21 mouse cellular contexts compared by ENCODE assay signal in genomic region chr8:48722318-48722717, GRCm38 (mm10).
DNase-seq lines count a peak whose midpoint lies in the region; ATAC-seq and TF ChIP-seq lines count a peak whose summit lies in the region.
"Had no signal": no experiment of that assay in that cellular context is flagged by ENCODE, and none has a peak within 500 bp of the region (broad histone marks: within the 10 kb centered on the region; RNA-seq: fewer than 3 reads in every experiment).

No protein-coding gene starts in this region.

- no peaks in the 10 kb centered on the region for H3K9me3 ChIP-seq in hindbrain, embryonic 11.5 days (ENCODE audit: control insufficient read depth, low read length)
- H3K9me3 ChIP-seq in hindbrain, embryonic 14.5 days (ENCODE audit: control insufficient read depth, low read length), result no peaks in the 10 kb centered on the region
- H3K9me3 ChIP-seq in midbrain, embryonic 11.5 days (ENCODE audit: control insufficient read depth, low read length), result no peaks in the 10 kb centered on the region
- no peaks in the 10 kb centered on the region for H3K9me3 ChIP-seq in midbrain, postnatal 0 days (ENCODE audit: low read length)
- H3K9me3 ChIP-seq in embryonic facial prominence, embryonic 10.5 days, result no peaks in the 10 kb centered on the region; the same call in 1 of the 2 replicates
- H3K9me3 ChIP-seq in midbrain, embryonic 14.5 days (ENCODE audit: control insufficient read depth, low read length), result no peaks in the 10 kb centered on the region
- H3K9me3 ChIP-seq: embryonic facial prominence, embryonic 13.5 days; heart, embryonic 15.5 days; intestine, embryonic 15.5 days had no signal

- TF ChIP-seq CTCF in midbrain, postnatal 0 days (IDR thresholded peaks at IDR 0.05), result no peak

- DNase-seq in hindbrain, embryonic 11.5 days (ENCODE audit: low spot score), result no peak
- no peak for DNase-seq in hindbrain, embryonic 14.5 days (ENCODE audit: low spot score)
- no peak for DNase-seq in midbrain, embryonic 11.5 days (ENCODE audit: low spot score, missing footprints)
- DNase-seq in midbrain, postnatal 0 days (ENCODE audit: low spot score), result no peak
- DNase-seq in embryonic facial prominence, embryonic 10.5 days (ENCODE audit: low spot score), result no peak
- DNase-seq in midbrain, embryonic 14.5 days, result peak; percentile 22
- no peak for DNase-seq in heart, postnatal 14 days
- DNase-seq: adrenal gland, postnatal 10 days; cerebellum, adult 11 months; cerebellum, adult 8-10 months; cerebellum, postnatal 14 days; heart, adult 2 months; heart, postnatal 36 days had no signal

- H3K4me3 ChIP-seq in hindbrain, embryonic 11.5 days (ENCODE audit: low read depth, low read length), result no peak overlapping the region
- no peak overlapping the region for H3K4me3 ChIP-seq in hindbrain, embryonic 14.5 days (replicated peaks; ENCODE audit: low read length)
- no peak overlapping the region for H3K4me3 ChIP-seq in midbrain, embryonic 11.5 days (ENCODE audit: low read depth, low read length)
- H3K4me3 ChIP-seq in midbrain, postnatal 0 days (ENCODE audit: low read depth, low read length), result no peak overlapping the region
- no peak overlapping the region for H3K4me3 ChIP-seq in embryonic facial prominence, embryonic 10.5 days
- no peak overlapping the region for H3K4me3 ChIP-seq in midbrain, embryonic 14.5 days (replicated peaks; ENCODE audit: low read depth, low read length)
- H3K4me3 ChIP-seq: embryonic facial prominence, embryonic 13.5 days; forebrain, embryonic 13.5 days; heart, adult 2 months; heart, embryonic 15.5 days; intestine, embryonic 15.5 days had no signal

- H3K9ac ChIP-seq in hindbrain, embryonic 11.5 days (ENCODE audit: low read depth, low read length), result no peak overlapping the region
- H3K9ac ChIP-seq in hindbrain, embryonic 14.5 days, result no peak overlapping the region
- peak overlapping the region; percentile 31; the same call in 1 of the 2 replicates for H3K9ac ChIP-seq in midbrain, embryonic 11.5 days (ENCODE audit: low read length)
- no peak overlapping the region for H3K9ac ChIP-seq in midbrain, postnatal 0 days (replicated peaks; ENCODE audit: low read length, poor library complexity, severe bottlenecking)
- no peak overlapping the region for H3K9ac ChIP-seq in midbrain, embryonic 14.5 days (replicated peaks; ENCODE audit: low read length)
- H3K9ac ChIP-seq: embryonic facial prominence, embryonic 13.5 days; forebrain, embryonic 13.5 days; heart, embryonic 15.5 days; intestine, embryonic 15.5 days had no signal

- ATAC-seq in hindbrain, embryonic 11.5 days (ENCODE audit: low FRiP score), result peak; percentile 25; the same call in 1 of the 2 replicates
- no peak for ATAC-seq in hindbrain, embryonic 14.5 days (ENCODE audit: low FRiP score)
- no peak for ATAC-seq in midbrain, embryonic 11.5 days (ENCODE audit: low FRiP score)
- no peak for ATAC-seq in midbrain, postnatal 0 days (ENCODE audit: low FRiP score)
- no peak for ATAC-seq in midbrain, embryonic 14.5 days (ENCODE audit: low FRiP score, low TSS enrichment)
- no peak for ATAC-seq in megakaryocyte-erythroid progenitor cell, adult 5-6 weeks (replicated peaks; ENCODE audit: low FRiP score, low TSS enrichment, poor library complexity, severe bottlenecking)
- ATAC-seq: forebrain, embryonic 13.5 days; hindbrain, embryonic 16.5 days; intestine, embryonic 15.5 days had no signal

- no peak overlapping the region for H3K27ac ChIP-seq in hindbrain, embryonic 11.5 days (ENCODE audit: low read depth, low read length)
- no peak overlapping the region for H3K27ac ChIP-seq in hindbrain, embryonic 14.5 days
- H3K27ac ChIP-seq in midbrain, embryonic 11.5 days (ENCODE audit: low read depth, low read length), result no peak overlapping the region; the same call in 1 of the 2 replicates
- no peak overlapping the region for H3K27ac ChIP-seq in midbrain, postnatal 0 days (ENCODE audit: low read depth, low read length)
- peak overlapping the region; percentile 59 for H3K27ac ChIP-seq in embryonic facial prominence, embryonic 10.5 days (replicated peaks)
- 0 out of 2 replicates have a peak overlapping the region, but pooled peaks have one; percentile 2 for H3K27ac ChIP-seq in midbrain, embryonic 14.5 days (replicated peaks; ENCODE audit: low read depth, low read length)
- H3K27ac ChIP-seq: embryonic facial prominence, embryonic 13.5 days; forebrain, embryonic 13.5 days; heart, adult 2 months; heart, embryonic 15.5 days; intestine, embryonic 15.5 days had no signal

- WGBS in hindbrain, embryonic 11.5 days, result 81% methylated on average over 7 of the region's 7 CpGs
- 72% methylated on average over 7 of the region's 7 CpGs for WGBS in hindbrain, embryonic 14.5 days
- WGBS in midbrain, embryonic 11.5 days, result 74% methylated on average over 7 of the region's 7 CpGs
- 85% methylated on average over 7 of the region's 7 CpGs for WGBS in midbrain, postnatal 0 days
- 81% methylated on average over 7 of the region's 7 CpGs for WGBS in embryonic facial prominence, embryonic 10.5 days
- 83% methylated on average over 7 of the region's 7 CpGs for WGBS in midbrain, embryonic 14.5 days

- no peaks in the 10 kb centered on the region; the same call in 1 of the 2 replicates for H3K4me1 ChIP-seq in hindbrain, embryonic 11.5 days (replicated peaks; ENCODE audit: control insufficient read depth, insufficient read depth, low read length)
- peaks cover 6% of the 10 kb centered on the region; the same call in 1 of the 2 replicates for H3K4me1 ChIP-seq in hindbrain, embryonic 14.5 days (replicated peaks; ENCODE audit: control insufficient read depth, insufficient read depth, low read length)
- peaks cover 5% of the 10 kb centered on the region; the same call in 1 of the 2 replicates for H3K4me1 ChIP-seq in midbrain, embryonic 11.5 days (ENCODE audit: control insufficient read depth, insufficient read depth, low read length)
- no peaks in the 10 kb centered on the region for H3K4me1 ChIP-seq in midbrain, postnatal 0 days (ENCODE audit: insufficient read depth, low read length)
- H3K4me1 ChIP-seq in embryonic facial prominence, embryonic 10.5 days, result peaks cover 43% of the 10 kb centered on the region
- H3K4me1 ChIP-seq in midbrain, embryonic 14.5 days (ENCODE audit: control insufficient read depth, insufficient read depth, low read length), result no peaks in the 10 kb centered on the region
- H3K4me1 ChIP-seq: forebrain, embryonic 13.5 days; heart, embryonic 15.5 days; intestine, embryonic 15.5 days had no signal

- no peak overlapping the region for H3K4me2 ChIP-seq in hindbrain, embryonic 11.5 days (replicated peaks; ENCODE audit: low read depth, low read length)
- H3K4me2 ChIP-seq in hindbrain, embryonic 14.5 days (replicated peaks), result no peak overlapping the region
- H3K4me2 ChIP-seq in midbrain, embryonic 11.5 days, result no peak overlapping the region
- H3K4me2 ChIP-seq in midbrain, postnatal 0 days (ENCODE audit: low read depth, low read length, poor library complexity, severe bottlenecking), result no peak overlapping the region
- H3K4me2 ChIP-seq in midbrain, embryonic 14.5 days (ENCODE audit: low read length), result no peak overlapping the region
- H3K4me2 ChIP-seq: embryonic facial prominence, embryonic 13.5 days; forebrain, embryonic 13.5 days; heart, embryonic 11.5 days; heart, embryonic 15.5 days; intestine, embryonic 15.5 days had no signal

- intact Hi-C loops in heart, postnatal 14 days (cut with DNase I), result no loop called here

- no peaks in the 10 kb centered on the region for H3K36me3 ChIP-seq in hindbrain, embryonic 11.5 days (ENCODE audit: control insufficient read depth, insufficient read depth, low read length)
- no peaks in the 10 kb centered on the region for H3K36me3 ChIP-seq in hindbrain, embryonic 14.5 days (replicated peaks; ENCODE audit: control insufficient read depth, insufficient read depth)
- no peaks in the 10 kb centered on the region; the same call in 1 of the 2 replicates for H3K36me3 ChIP-seq in midbrain, embryonic 11.5 days (ENCODE audit: control insufficient read depth, insufficient read depth, low read length)
- no peaks in the 10 kb centered on the region for H3K36me3 ChIP-seq in midbrain, postnatal 0 days (ENCODE audit: insufficient read depth, low read length)
- H3K36me3 ChIP-seq in embryonic facial prominence, embryonic 10.5 days (replicated peaks), result no peaks in the 10 kb centered on the region
- H3K36me3 ChIP-seq in midbrain, embryonic 14.5 days (ENCODE audit: control insufficient read depth, insufficient read depth, low read length), result no peaks in the 10 kb centered on the region
- H3K36me3 ChIP-seq: embryonic facial prominence, embryonic 13.5 days; G1E; heart, embryonic 15.5 days; intestine, embryonic 15.5 days had no signal

- H3K27me3 ChIP-seq in hindbrain, embryonic 11.5 days (ENCODE audit: control insufficient read depth, insufficient read depth, low read length), result no peaks in the 10 kb centered on the region
- no peaks in the 10 kb centered on the region for H3K27me3 ChIP-seq in hindbrain, embryonic 14.5 days (ENCODE audit: control insufficient read depth, insufficient read depth, low read length)
- H3K27me3 ChIP-seq in midbrain, embryonic 11.5 days (ENCODE audit: control insufficient read depth, insufficient read depth, low read length), result no peaks in the 10 kb centered on the region
- H3K27me3 ChIP-seq in midbrain, postnatal 0 days (ENCODE audit: insufficient read depth, low read length), result no peaks in the 10 kb centered on the region
- no peaks in the 10 kb centered on the region for H3K27me3 ChIP-seq in embryonic facial prominence, embryonic 10.5 days (replicated peaks; ENCODE audit: low read depth, poor library complexity, severe bottlenecking)
- H3K27me3 ChIP-seq in midbrain, embryonic 14.5 days (ENCODE audit: control insufficient read depth, insufficient read depth, low read length), result no peaks in the 10 kb centered on the region
- H3K27me3 ChIP-seq: embryonic facial prominence, embryonic 13.5 days; forebrain, embryonic 13.5 days; heart, embryonic 15.5 days; intestine, embryonic 15.5 days had no signal

Comparison
In these comparisons a context has a peak if more than half of its experiments do, and no peak if none do; other contexts are left out.
1. H3K27ac ChIP-seq: peak in embryonic facial prominence, embryonic 10.5 days (single experiment) and midbrain, embryonic 14.5 days (single experiment); none in hindbrain, embryonic 11.5 days (single experiment), hindbrain, embryonic 14.5 days (single experiment), midbrain, embryonic 11.5 days (single experiment) and midbrain, postnatal 0 days (single experiment).